32 mouse cellular contexts compared by ENCODE assay signal in the genomic region with DNA sequence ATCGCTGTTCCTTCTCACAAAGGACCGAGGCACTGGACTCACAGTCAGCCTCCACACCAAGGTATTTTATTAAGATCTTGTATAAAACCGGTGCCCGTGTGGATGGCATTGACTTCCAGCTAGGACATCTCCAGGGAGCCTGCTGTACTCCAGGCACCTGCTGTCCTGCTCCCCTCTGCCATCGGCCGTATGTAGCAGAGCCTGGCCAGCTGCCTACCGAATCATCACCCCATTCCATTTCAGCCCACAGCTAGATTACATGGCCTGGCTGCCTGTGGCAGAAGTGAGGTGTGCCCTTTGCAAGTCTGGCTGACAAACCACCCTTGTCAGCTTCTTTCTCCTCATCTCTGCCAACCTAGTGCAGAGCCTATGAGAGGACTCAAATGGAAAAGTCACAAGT. TPM values are rescaled to one million over a fixed set of nuclear protein-coding genes. Genes with fewer than 3 reads are reported as not detected.
DNase-seq lines count a peak whose midpoint lies in the region; ATAC-seq and TF ChIP-seq lines count a peak whose summit lies in the region.
"Had no signal": no experiment of that assay in that cellular context is flagged by ENCODE, and none has a peak within 500 bp of the region (broad histone marks: within the 10 kb centered on the region; RNA-seq: fewer than 3 reads in every experiment).

No protein-coding gene starts in this region.

- H3K36me3 ChIP-seq in myocyte (ENCODE audit: control insufficient read depth, insufficient read depth), result no peaks in the 10 kb centered on the region
- H3K36me3 ChIP-seq in midbrain, embryonic 14.5 days (ENCODE audit: control insufficient read depth, insufficient read depth, low read length), result peaks cover 36% of the 10 kb centered on the region
- H3K36me3 ChIP-seq: embryonic facial prominence, embryonic 13.5 days; forebrain, embryonic 10.5 days had no signal

- no peak for TF ChIP-seq POLR2A in myocyte (IDR thresholded peaks at IDR 0.05; ENCODE audit: insufficient read length, low read depth)

- H3K27ac ChIP-seq in midbrain, embryonic 14.5 days (replicated peaks; ENCODE audit: low read depth, low read length), result no peak overlapping the region
- H3K27ac ChIP-seq: embryonic facial prominence, embryonic 13.5 days; forebrain, embryonic 10.5 days; hindbrain, embryonic 12.5 days; left cerebral cortex, adult 2 months; liver, embryonic 14.5 days; macrophage; midbrain, embryonic 15.5 days had no signal

- H3K9ac ChIP-seq in midbrain, embryonic 14.5 days (replicated peaks; ENCODE audit: low read length), result no peak overlapping the region
- H3K9ac ChIP-seq: embryonic facial prominence, embryonic 13.5 days; heart, embryonic 12.5 days; hindbrain, embryonic 12.5 days; liver, embryonic 14.5 days; midbrain, embryonic 15.5 days had no signal

- H3K4me2 ChIP-seq in myocyte (ENCODE audit: low read depth), result no peak overlapping the region
- no peak overlapping the region for H3K4me2 ChIP-seq in midbrain, embryonic 14.5 days (ENCODE audit: low read length)
- H3K4me2 ChIP-seq: embryonic facial prominence, embryonic 13.5 days; heart, embryonic 12.5 days; hindbrain, embryonic 12.5 days; midbrain, embryonic 15.5 days had no signal

- no peaks in the 10 kb centered on the region for H3K27me3 ChIP-seq in myocyte (ENCODE audit: control insufficient read depth, insufficient read depth, insufficient read length)
- H3K27me3 ChIP-seq in midbrain, embryonic 14.5 days (ENCODE audit: control insufficient read depth, insufficient read depth, low read length), result no peaks in the 10 kb centered on the region
- H3K27me3 ChIP-seq: embryonic facial prominence, embryonic 13.5 days; heart, embryonic 12.5 days; hindbrain, embryonic 12.5 days; midbrain, embryonic 15.5 days; Patski had no signal

- peaks cover 17% of the 10 kb centered on the region for H3K4me1 ChIP-seq in midbrain, embryonic 14.5 days (ENCODE audit: control insufficient read depth, insufficient read depth, low read length)

- WGBS in midbrain, embryonic 14.5 days, result 80% methylated on average over 7 of the region's 7 CpGs

- DNase-seq in gastrocnemius, adult 18-20 months (ENCODE audit: low spot score), result peak; percentile 88
- DNase-seq in gastrocnemius, postnatal 4 days (ENCODE audit: low spot score in 2 of 2), result no peak
- DNase-seq in left cerebral cortex, postnatal 4 days, result peak; percentile 43
- DNase-seq in left cerebral cortex, adult 11 months (ENCODE audit: low spot score), result no peak
- peak; percentile 84 for DNase-seq in gastrocnemius, postnatal 25 days
- DNase-seq in embryo, embryonic 9.5 days (ENCODE audit: extremely low spot score), result no peak
- no peak for DNase-seq in midbrain, embryonic 14.5 days
- DNase-seq: adrenal gland, postnatal 10 days; cerebellum, adult 11 months; cerebellum, adult 9-10 months; embryo, embryonic 11 days; kidney, postnatal 14 days; liver; lung, adult 2 months; lung, postnatal 10 days; retina, postnatal 1 day; right cerebral cortex, postnatal 14 days; thymus, postnatal 25 days had no signal

- H3ac ChIP-seq in myocyte (ENCODE audit: control insufficient read depth, insufficient read length), result no peak overlapping the region

- H3K4me3 ChIP-seq in myocyte, result no peak overlapping the region
- H3K4me3 ChIP-seq in midbrain, embryonic 14.5 days (replicated peaks; ENCODE audit: low read depth, low read length), result no peak overlapping the region
- H3K4me3 ChIP-seq: embryonic facial prominence, embryonic 13.5 days; forebrain, embryonic 10.5 days; heart, embryonic 12.5 days; hindbrain, embryonic 12.5 days; left cerebral cortex, adult 2 months; midbrain, embryonic 15.5 days had no signal

- no peaks in the 10 kb centered on the region for H3K9me3 ChIP-seq in midbrain, embryonic 14.5 days (ENCODE audit: control insufficient read depth, low read length)
- H3K9me3 ChIP-seq: embryonic facial prominence, embryonic 13.5 days; forebrain, embryonic 10.5 days; G1E; heart, embryonic 12.5 days; hindbrain, embryonic 12.5 days; midbrain, embryonic 15.5 days had no signal

- intact Hi-C loops in left cerebral cortex, postnatal 4 days (cut with DNase I), result no loop called here

- no peak for ATAC-seq in midbrain, embryonic 14.5 days (ENCODE audit: low FRiP score, low TSS enrichment)
- ATAC-seq: forebrain, embryonic 16.5 days; intestine, postnatal 0 days; midbrain, embryonic 15.5 days; Patski had no signal

- H3K79me2 ChIP-seq in myocyte (ENCODE audit: control insufficient read depth, insufficient read depth), result no peaks in the 10 kb centered on the region

TF ChIP-seq in myocyte, 11 proteins besides CTCF, POLR2A, EP300 and RAD21:
- TF ChIP-seq REST (IDR thresholded peaks at IDR 0.05; ENCODE audit: insufficient read depth, insufficient read length) (no peak), USF1 (IDR thresholded peaks at IDR 0.05; ENCODE audit: low read depth) (no peak), TCF12 (IDR thresholded peaks at IDR 0.05; ENCODE audit: insufficient read depth, poor library complexity, severe bottlenecking) (no peak), POLR2AphosphoS2 (IDR thresholded peaks at IDR 0.05; ENCODE audit: insufficient read length, low read depth) (no peak), CEBPB (IDR thresholded peaks at IDR 0.05; ENCODE audit: insufficient read depth, poor library complexity, severe bottlenecking) (no peak), MAX (IDR thresholded peaks at IDR 0.05; ENCODE audit: low read depth) (no peak), MYOD1 (IDR thresholded peaks at IDR 0.05; ENCODE audit: control insufficient read depth in 1 of 3, insufficient read length in 2 of 3, low read depth in 2 of 3) (peak in 2 of 3 experiments; percentile 67 to 85), E2F4 (IDR thresholded peaks at IDR 0.05; ENCODE audit: insufficient read depth) (no peak), TCF3 (IDR thresholded peaks at IDR 0.05; ENCODE audit: insufficient read length, low read depth) (no peak), SRF (IDR thresholded peaks at IDR 0.05; ENCODE audit: control insufficient read depth, insufficient read length, low read depth) (no peak), MYOG (IDR thresholded peaks at IDR 0.05; ENCODE audit: control insufficient read depth in 1 of 3, insufficient read depth in 1 of 3, insufficient read length in 2 of 3, low read depth in 2 of 3) (peak in 2 of 3 experiments; percentile 53 to 79)

RNA-seq across cellular contexts. Expression of a gene that starts 42.2 kb away (rescaled TPM):
- total RNA-seq in gastrocnemius, adult 18-20 months (2021), result 10 to 100 TPM; 29.6 to 48.6 TPM
- total RNA-seq in gastrocnemius, postnatal 4 days (2021), result 100 to 1,000 TPM; 356 to 404 TPM
- 1 to 10 TPM; 4.7 to 7.2 TPM for total RNA-seq in left cerebral cortex, postnatal 4 days (2021)
- total RNA-seq in gastrocnemius, postnatal 25 days (2021), result 10 to 100 TPM; 64.2 to 68.7 TPM
- 130 TPM for polyA plus RNA-seq in myocyte (2012; fragmentation: generic; extraction: Trizol)
- 2.1 and 10.1 TPM in 2 replicates for polyA plus RNA-seq in midbrain, embryonic 14.5 days (2014; fragmentation: Nextera tagmentation; extraction: Ambion mirVana)
- polyA plus RNA-seq: G1E had no signal

RNA-seq across cellular contexts. Expression of a gene that starts 42.2 kb away (rescaled TPM):
- under 1 TPM; 0.34 to 0.69 TPM for total RNA-seq in gastrocnemius, adult 18-20 months (2021)
- total RNA-seq in gastrocnemius, postnatal 4 days (2021), result 1 to 10 TPM; 7.5 to 8.4 TPM
- 100 to 1,000 TPM; 158 to 162 TPM for total RNA-seq in left cerebral cortex, postnatal 4 days (2021)
- total RNA-seq in gastrocnemius, postnatal 25 days (2021), result 1 to 10 TPM in 1 of 2 experiments, under 1 TPM in 1; 0.49 to 1.7 TPM
- polyA plus RNA-seq in myocyte (2012; fragmentation: generic; extraction: Trizol), result 2.1 TPM
- polyA plus RNA-seq in midbrain, embryonic 14.5 days (2014; fragmentation: Nextera tagmentation; extraction: Ambion mirVana), result 44.4 and 51.1 TPM in 2 replicates
- total RNA-seq: granulocyte monocyte progenitor cell, adult 5-6 weeks had no signal
- polyA plus RNA-seq: G1E had no signal

Comparison
In these comparisons a context has a peak if more than half of its experiments do, and no peak if none do; other contexts are left out.
1. DNase-seq: peak in gastrocnemius, adult 18-20 months (single experiment), left cerebral cortex, postnatal 4 days (single experiment) and gastrocnemius, postnatal 25 days (single experiment); none in gastrocnemius, postnatal 4 days (0 of 2), left cerebral cortex, adult 11 months (single experiment), embryo, embryonic 9.5 days (single experiment) and midbrain, embryonic 14.5 days (single experiment).
2. RNA of a gene that starts 42.2 kb away (total RNA-seq): 356 to 404 TPM in gastrocnemius, postnatal 4 days; 64.2 to 68.7 TPM in gastrocnemius, postnatal 25 days, 29.6 to 48.6 TPM in gastrocnemius, adult 18-20 months and 4.7 to 7.2 TPM in left cerebral cortex, postnatal 4 days; every median in the first group is over 4 times any median in the second.
3. RNA of a gene that starts 42.2 kb away (total RNA-seq): 158 to 162 TPM in left cerebral cortex, postnatal 4 days; 7.5 to 8.4 TPM in gastrocnemius, postnatal 4 days, 0.49 to 1.7 TPM in gastrocnemius, postnatal 25 days and 0.34 to 0.69 TPM in gastrocnemius, adult 18-20 months; every median in the first group is over 10 times any median in the second.